Mouse (Mus musculus): ENCODE data around the gene Acss3. TPM values are rescaled to one million over a fixed set of nuclear protein-coding genes. Genes with fewer than 3 reads are reported as not detected.
A peak's percentile ranks its signal among the peaks of the same experiment; 100 is the strongest.

Acss3 gene
- total RNA-seq (2021) = 1 to 10 TPM; 3.1 to 5.0 TPM
- long read RNA-seq, experiment 1, full-length matches to known transcripts = 1 of 1 reads
- long read RNA-seq, experiment 1, partial matches to known transcripts = 0 of 1 reads
- long read RNA-seq, experiment 1, other reads (novel, unspliced or antisense) = 0 of 1 reads
- long read RNA-seq, experiment 2, full-length matches to known transcripts = 2 of 2 reads
- long read RNA-seq, experiment 2, partial matches to known transcripts = 0 of 2 reads
- long read RNA-seq, experiment 2, other reads (novel, unspliced or antisense) = 0 of 2 reads

GRCm38 (mm10) chr10:107123529-107124335 is at the start of gene Acss3:
Gene Acss3, minus strand, starts transcription at chr10:107123668.
- peak; percentile 37 to 55 for DNase-seq
- intact Hi-C loops (cut with DNase I) = no loop called here

- no peak for DNase-seq
- intact Hi-C loops (cut with DNase I) = no loop called here
These were observed 48.7 kb upstream of the Acss3 start for GRCm38 (mm10) chr10:107172003-107172689.

- no peak for DNase-seq
- intact Hi-C loops (cut with DNase I) = no loop called here
These were observed 43.0 kb upstream of the Acss3 start for GRCm38 (mm10) chr10:107166486-107166885.

DNA sequence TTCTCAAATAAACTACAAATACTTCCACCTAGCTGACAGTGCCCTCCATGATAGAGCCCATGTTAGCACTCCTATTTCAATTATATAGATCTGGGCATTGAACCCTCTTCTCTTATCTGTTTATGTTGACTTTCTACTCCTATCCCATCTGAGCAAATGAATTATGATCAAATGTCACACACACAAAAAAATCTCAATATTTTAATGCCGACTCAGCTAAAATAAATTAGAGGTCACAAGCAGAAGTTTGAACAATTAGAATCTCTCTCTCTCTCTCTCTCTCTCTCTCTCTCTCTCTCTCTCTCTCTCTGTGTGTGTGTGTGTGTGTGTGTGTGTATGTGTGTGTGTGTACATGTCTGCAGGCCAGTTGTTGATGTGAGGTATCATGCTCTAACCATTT is 25.3 kb upstream of the Acss3 start:
- intact Hi-C loops (cut with DNase I) = no loop called here
- DNase-seq = no peak

GRCm38 (mm10) chr10:107144016-107144415 is 20.5 kb upstream of the Acss3 start:
- intact Hi-C loops (cut with DNase I) = no loop called here
- DNase-seq = no peak

GRCm38 (mm10) chr10:107142910-107143309 is 19.4 kb upstream of the Acss3 start:
- intact Hi-C loops (cut with DNase I) = no loop called here
- DNase-seq = no peak

DNA sequence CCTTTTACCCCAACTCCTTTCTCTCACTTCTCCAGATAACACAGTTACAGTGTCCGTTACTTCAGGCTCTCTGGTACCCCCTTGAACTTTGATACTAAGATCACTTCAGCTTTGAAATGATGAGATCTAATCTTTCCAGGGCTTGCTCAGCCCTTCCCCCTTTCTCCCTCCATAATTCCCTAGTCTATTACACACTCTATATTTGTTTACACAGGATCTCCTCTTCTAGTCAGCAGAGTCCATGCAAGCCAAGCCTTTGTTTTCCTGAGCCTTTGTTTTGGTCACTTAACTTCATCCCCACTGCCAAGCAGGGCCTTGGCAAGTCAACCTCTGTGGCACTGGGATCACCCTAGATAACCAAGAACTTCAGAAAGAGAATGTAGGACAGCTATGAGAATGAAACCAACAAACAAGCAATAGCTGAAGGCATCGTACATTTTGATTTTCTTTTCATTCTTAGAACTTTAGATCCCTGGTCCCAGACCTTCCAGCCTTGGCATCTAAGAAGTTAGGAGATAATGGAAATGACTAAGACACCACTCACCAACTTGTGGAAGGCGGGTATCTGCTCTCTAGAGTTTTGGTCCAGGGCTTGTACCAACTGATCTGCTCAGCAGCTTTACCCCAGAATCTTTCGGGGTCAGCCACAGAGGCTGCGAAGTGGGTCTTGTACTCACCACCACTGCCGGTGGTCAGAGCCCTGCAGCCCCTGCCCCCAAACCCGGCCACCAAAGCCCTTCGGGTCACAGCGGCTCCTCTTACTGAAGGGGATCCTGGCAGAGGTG is 532 bp downstream of the Acss3 start:
- DNase-seq = peak in 1 of 2 experiments; percentile 6
- intact Hi-C loops (cut with DNase I) = no loop called here

- DNase-seq = no peak
- intact Hi-C loops (cut with DNase I) = no loop called here
These were observed 2.2 kb downstream of the Acss3 start for GRCm38 (mm10) chr10:107121301-107121700.

GRCm38 (mm10) chr10:107119135-107119534 is 4.3 kb downstream of the Acss3 start:
- DNase-seq = no peak
- intact Hi-C loops (cut with DNase I) = no loop called here

DNA sequence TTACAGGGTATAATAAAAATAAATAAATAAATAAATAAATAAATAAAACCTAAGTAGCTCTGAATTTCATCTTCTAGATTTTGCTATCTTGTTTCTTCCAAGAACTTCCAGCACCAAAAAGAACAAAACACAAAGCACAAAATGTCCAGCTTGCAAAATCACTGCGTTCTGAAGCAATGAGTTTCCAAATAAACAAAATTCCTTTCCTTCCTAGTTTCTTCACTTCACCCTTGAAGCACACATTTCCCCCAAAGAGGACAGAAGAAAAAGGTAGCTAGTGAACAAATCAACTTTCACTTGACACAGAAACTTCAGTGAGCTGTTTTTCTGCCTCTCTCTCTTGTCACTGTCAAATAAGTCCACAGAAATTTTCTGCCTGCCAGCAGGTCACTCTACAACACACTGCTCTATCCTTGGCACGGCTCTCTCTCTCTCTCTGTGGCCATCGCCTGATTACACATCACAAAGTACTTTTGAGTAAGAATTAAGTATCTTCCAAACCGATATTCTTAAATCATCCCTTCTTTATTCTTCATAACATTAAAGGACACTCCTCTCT is 6.7 kb downstream of the Acss3 start:
- intact Hi-C loops (cut with DNase I) = no loop called here
- DNase-seq = no peak

- no peak for DNase-seq
- intact Hi-C loops (cut with DNase I) = no loop called here
These were observed 7.4 kb downstream of the Acss3 start for GRCm38 (mm10) chr10:107115930-107116642.

DNA sequence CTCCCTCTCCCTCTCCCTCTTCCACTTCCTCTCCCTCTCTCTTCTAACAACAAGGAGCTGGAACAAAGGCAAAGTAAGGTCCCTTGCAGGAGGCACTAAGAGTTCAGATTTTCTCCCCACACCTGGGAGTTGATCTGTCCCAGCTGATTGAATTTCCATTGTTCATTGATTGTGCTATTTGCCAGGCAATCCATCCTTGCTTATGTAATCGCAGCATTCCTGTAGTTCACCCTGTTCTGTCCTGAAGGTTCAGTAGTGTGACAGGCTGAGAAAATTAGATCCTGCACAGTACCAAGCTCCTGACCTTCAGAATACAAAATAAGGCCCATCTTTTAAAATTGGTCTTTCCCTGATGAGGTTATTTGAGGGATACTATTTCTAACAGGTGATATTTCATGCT is 8.3 kb downstream of the Acss3 start:
- intact Hi-C loops (cut with DNase I) = no loop called here
- DNase-seq = no peak

GRCm38 (mm10) chr10:107094452-107094851 is 29.0 kb downstream of the Acss3 start:
- DNase-seq = no peak
- intact Hi-C loops (cut with DNase I) = no loop called here

DNA sequence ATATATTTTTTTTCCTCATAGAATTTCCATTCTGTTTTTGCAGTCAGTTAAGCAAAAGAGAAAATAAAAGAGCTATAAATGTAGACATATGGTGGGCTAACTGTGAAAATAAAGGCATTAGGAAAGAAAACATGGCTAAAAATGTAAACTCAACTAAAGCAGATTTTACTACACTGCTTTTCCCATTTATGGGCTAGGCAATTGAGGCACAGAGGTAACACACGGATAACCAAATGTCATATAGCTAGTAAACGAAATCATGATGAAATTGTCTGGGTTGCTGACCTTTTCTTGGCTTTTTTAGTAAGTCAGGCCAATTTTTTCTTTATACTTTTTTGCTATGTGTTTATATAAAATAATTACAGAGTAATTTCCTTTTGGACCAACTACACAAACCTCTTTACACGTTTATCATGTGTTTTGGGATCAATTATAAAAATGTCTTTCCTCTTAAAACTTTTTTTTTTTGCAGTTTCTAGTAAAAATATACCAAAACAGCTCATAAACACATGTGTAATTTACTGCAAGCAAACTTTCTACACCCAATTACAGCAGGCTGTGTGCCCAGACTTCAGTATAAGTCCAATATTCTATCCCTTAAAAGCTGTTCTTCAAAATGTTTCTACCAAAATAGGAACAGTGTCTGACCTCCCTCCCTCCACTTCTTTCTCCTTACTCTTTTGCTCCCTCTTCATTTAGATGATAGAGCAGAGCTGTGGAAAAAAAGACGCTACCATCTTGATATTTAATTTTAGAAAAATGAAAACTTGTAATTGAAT is 69.4 kb downstream of the Acss3 start:
- DNase-seq = no peak
- intact Hi-C loops (cut with DNase I) = no loop called here

DNA sequence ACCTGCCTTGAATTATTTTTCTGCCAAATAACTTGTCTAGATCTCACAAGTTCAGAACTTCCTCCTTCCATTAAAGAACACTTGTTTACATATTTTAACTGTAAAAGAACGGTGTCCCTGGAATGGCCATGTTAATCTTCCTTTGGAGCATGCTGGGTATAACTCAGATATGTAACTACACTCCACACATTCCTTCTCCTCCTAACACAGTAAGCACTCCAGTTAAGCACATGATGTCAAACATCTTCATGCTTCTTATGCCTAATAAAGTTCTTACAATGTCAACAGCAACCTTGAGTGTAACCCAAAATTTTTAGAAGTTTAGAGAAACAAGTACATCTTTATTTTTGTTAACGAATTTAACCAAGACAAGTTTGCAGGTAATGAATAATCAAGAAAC is 73.0 kb downstream of the Acss3 start:
- intact Hi-C loops (cut with DNase I) = no loop called here
- DNase-seq = no peak

- intact Hi-C loops (cut with DNase I) = no loop called here
- DNase-seq = no peak
These were observed 80.8 kb downstream of the Acss3 start for GRCm38 (mm10) chr10:107042656-107043055.

DNA sequence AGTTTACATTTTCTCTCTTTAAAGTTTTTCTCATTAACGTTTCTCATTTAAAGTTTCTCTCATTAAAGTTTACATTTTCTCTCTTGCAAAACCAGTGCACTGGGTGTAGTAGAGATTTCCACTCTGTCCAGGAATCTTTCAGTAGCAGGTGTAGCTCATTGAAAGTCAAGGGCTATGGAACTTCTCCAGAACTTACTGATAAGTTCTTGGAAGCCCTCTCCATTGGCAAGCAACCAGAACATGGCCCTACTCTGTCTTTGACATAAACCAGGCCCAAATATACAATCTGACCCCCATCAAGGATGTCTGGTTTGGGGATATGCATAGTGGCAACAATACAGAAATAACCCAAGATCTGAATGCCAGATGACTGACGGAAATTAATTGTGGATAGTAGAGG is 82.6 kb downstream of the Acss3 start:
- intact Hi-C loops (cut with DNase I) = no loop called here
- DNase-seq = peak; percentile 10 to 42

- intact Hi-C loops (cut with DNase I) = no loop called here
- DNase-seq = no peak
These were observed 83.1 kb downstream of the Acss3 start for GRCm38 (mm10) chr10:107040378-107040777.

GRCm38 (mm10) chr10:107039211-107039610 is 84.3 kb downstream of the Acss3 start:
- DNase-seq = peak; percentile 2 to 9
- intact Hi-C loops (cut with DNase I) = no loop called here

Data from heart, postnatal 14 days (tissue).